Mouse (Mus musculus) ES-E14 (cell line): Measurements from ENCODE around the gene Cntn2. TPM values are rescaled to one million over a fixed set of nuclear protein-coding genes. Genes with fewer than 3 reads are reported as not detected.
A peak's percentile ranks its signal among the peaks of the same experiment; 100 is the strongest.

Experiments used
- DNase-seq: peaks from one replicate; pipeline ENCODE4 v3.0.0-alpha.2; 2013; ENCODE audit warnings: low read depth, low spot score
- H3K27ac ChIP-seq: 2 replicates; pipeline ENCODE4 v1.5.1; 2012; ENCODE audit warnings: low read depth, mild to moderate bottlenecking, low read length, moderate library complexity, mixed read lengths; ENCODE audit not compliant: poor library complexity, insufficient read depth, severe bottlenecking
- H3K36me3 ChIP-seq: 2 replicates; pipeline ENCODE4 v1.6.1; 2012; ENCODE audit warnings: mild to moderate bottlenecking, low read length, moderate library complexity, mixed read lengths; ENCODE audit not compliant: control insufficient read depth, poor library complexity, insufficient read depth, severe bottlenecking
- H3K4me1 ChIP-seq, 2 experiments: fragments of 150-350 bp in 1 of 2; sonication (generic) in 1 of 2; 2 replicates each; pipeline ENCODE4 v1.6.1; 2012; ENCODE audit warnings: low read length in 2 of 2, mild to moderate bottlenecking in 1 of 2, mixed read lengths in 1 of 2; ENCODE audit not compliant: control insufficient read depth in 2 of 2, insufficient read depth in 2 of 2, poor library complexity in 1 of 2
- H3K4me3 ChIP-seq, 2 experiments: fragments of 150-350 bp in 1 of 2; sonication (generic) in 1 of 2; 2 replicates each; pipeline ENCODE4 v1.5.1; 2012; ENCODE audit warnings: low read length in 2 of 2, low read depth in 1 of 2, mild to moderate bottlenecking in 1 of 2, mixed read lengths in 1 of 2; ENCODE audit not compliant: insufficient read depth in 1 of 2, poor library complexity in 1 of 2, severe bottlenecking in 1 of 2
- H3K9ac ChIP-seq: 2 replicates; pipeline ENCODE4 v1.6.1; 2012; ENCODE audit warnings: low read depth, mild to moderate bottlenecking, low read length, mixed read lengths; ENCODE audit not compliant: poor library complexity, insufficient read depth, severe bottlenecking
- H3K9me3 ChIP-seq: fragments of 150-350 bp; sonication (generic); 2 replicates; pipeline ENCODE4 v1.6.1; 2012; ENCODE audit warnings: low read depth, mild to moderate bottlenecking, low read length; ENCODE audit not compliant: control insufficient read depth, insufficient read depth
- CHD2 ChIP-seq: IDR thresholded peaks from 2 replicates; pipeline ENCODE4 v1.6.1; 2014; ENCODE audit warnings: mild to moderate bottlenecking, low read depth, low read length, inconsistent platforms
- HCFC1 ChIP-seq: IDR thresholded peaks from 2 replicates; pipeline ENCODE4 v1.6.1; 2012; ENCODE audit warnings: low read length, inconsistent platforms, borderline replicate concordance; ENCODE audit not compliant: insufficient read depth
- MAFK ChIP-seq: IDR thresholded peaks from 2 replicates; pipeline ENCODE4 v1.6.1; 2014; ENCODE audit warnings: mild to moderate bottlenecking, low read depth, low read length, inconsistent platforms; ENCODE audit not compliant: insufficient read depth
- ZC3H11A ChIP-seq: IDR thresholded peaks from 2 replicates; pipeline ENCODE4 v1.6.1; 2012; ENCODE audit warnings: low read depth, mild to moderate bottlenecking, inconsistent platforms, low read length, borderline replicate concordance
- ZNF384 ChIP-seq: IDR thresholded peaks from 2 replicates; pipeline ENCODE4 v1.6.1; 2012; ENCODE audit warnings: low read depth, low read length, inconsistent platforms
- in situ Hi-C, 2 experiments: fragments of 600-800 bp; cut with MboI; formaldehyde crosslinking; loops; one replicate each; pipeline ENCODE4 v1.15.1; 2025; ENCODE audit warnings: low sequenced_read_pairs in 2 of 2, inconsistent platforms in 1 of 2; ENCODE audit not compliant: unreplicated experiment in 2 of 2
- total RNA-seq: library from RNA; depleted of rRNA; stranded (reverse); fragments of 300-350 nt; gene quantifications from 2 replicates; pipeline ENCODE4 v1.2.3, GENCODE M21; 2012

Cntn2 gene
- total RNA-seq, 1 experiment = 2.9 TPM

GRCm38 (mm10) chr1:132483234-132483633, 59.8 kb downstream of the Cntn2 start:
- Histone ChIP-seq H3K36me3 (peaks cover 8% of the 10 kb centered on the region), H3K9ac (no peak overlapping the region), H3K4me1 (peaks cover 4% of the 10 kb centered on the region in 2 experiments; a peak in 2 of 4 replicates), H3K4me3 (no peak overlapping the region), H3K9me3 (no peaks in the 10 kb centered on the region), H3K27ac (no peak overlapping the region)
- DNase-seq = no peak
- TF ChIP-seq HCFC1 = no peak
- TF ChIP-seq CHD2 = no peak
- in situ Hi-C loops = no loop called here

GRCm38 (mm10) chr1:132481619-132482018, 61.4 kb downstream of the Cntn2 start:
- no peak for TF ChIP-seq ZC3H11A
- TF ChIP-seq ZNF384 = no peak
- H3K27ac ChIP-seq = no peak overlapping the region
- in situ Hi-C loops = no loop called here
- H3K4me1 ChIP-seq = peaks cover 4% of the 10 kb centered on the region in 2 experiments; a peak in 2 of 4 replicates
- H3K36me3 ChIP-seq = peaks cover 6% of the 10 kb centered on the region
- no peak overlapping the region for H3K9ac ChIP-seq
- no peak for DNase-seq
- no peaks in the 10 kb centered on the region for H3K9me3 ChIP-seq
- H3K4me3 ChIP-seq = no peak overlapping the region

- Histone ChIP-seq H3K27ac (no peak overlapping the region), H3K9ac (no peak overlapping the region; the same call in 1 of the 2 replicates), H3K4me3 (no peak overlapping the region), H3K9me3 (no peaks in the 10 kb centered on the region), H3K4me1 (peaks cover 6% of the 10 kb centered on the region in 2 experiments; a peak in 2 of 4 replicates), H3K36me3 (no peaks in the 10 kb centered on the region; the same call in 1 of the 2 replicates)
- DNase-seq = no peak
- TF ChIP-seq MAFK (peak; percentile 60; the same call in 1 of the 2 replicates), HCFC1 (no peak), ZNF384 (no peak)
- in situ Hi-C loops = no loop called here
These were observed 63.6 kb downstream of the Cntn2 start for GRCm38 (mm10) chr1:132479438-132479837.

GRCm38 (mm10) chr1:132476928-132477691, 65.9 kb downstream of the Cntn2 start, which contains the start of gene Rbbp5:
TSS of gene Rbbp5 (plus strand) at chr1:132477365.
- peak within 1 kb of the TSS; percentile 95 for H3K9ac ChIP-seq
- peak; percentile 83 for DNase-seq
- no peaks in the 10 kb centered on the region for H3K36me3 ChIP-seq
- H3K4me1 ChIP-seq = peaks cover 6 to 8% of the 10 kb centered on the region in 2 experiments; a peak in 2 of 4 replicates
- peak within 1 kb of the TSS; percentile 30 for H3K27ac ChIP-seq
- TF ChIP-seq CHD2 (peak; percentile 37; the same call in 1 of the 2 replicates), HCFC1 (peak; percentile 89), MAFK (no peak), ZC3H11A (no peak), ZNF384 (no peak; the same call in 1 of the 2 replicates)
- in situ Hi-C loops = no loop called here
- H3K9me3 ChIP-seq = no peaks in the 10 kb centered on the region
- peak within 1 kb of the TSS; percentile 76 to 95 for H3K4me3 ChIP-seq

GRCm38 (mm10) chr1:132476575-132476927, 66.5 kb downstream of the Cntn2 start:
- Histone ChIP-seq H3K27ac (no peak overlapping the region; the same call in 1 of the 2 replicates), H3K36me3 (no peaks in the 10 kb centered on the region)
- in situ Hi-C loops = no loop called here

More at GRCm38 (mm10) chr1:132476575-132476927, 66.5 kb downstream of the Cntn2 start:
- no peaks in the 10 kb centered on the region for H3K9me3 ChIP-seq
- H3K9ac ChIP-seq = peak overlapping the region; percentile 77; the same call in 1 of the 2 replicates
- no peak for DNase-seq
- 0 out of 2 replicates have a peak, but pooled peaks have one; percentile 37 for TF ChIP-seq ZNF384
- no peak for TF ChIP-seq HCFC1
- peaks cover 6 to 9% of the 10 kb centered on the region in 2 experiments; a peak in 3 of 4 replicates for H3K4me1 ChIP-seq
- H3K4me3 ChIP-seq = peak overlapping the region; percentile 76 to 95
